Mouse (Mus musculus) adrenal gland, postnatal 10 days (tissue): ENCODE results near the gene Olfr914. TPM values are rescaled to one million over a fixed set of nuclear protein-coding genes. Genes with fewer than 3 reads are reported as not detected.

Source experiments
- DNase-seq: peaks from one replicate; pipeline ENCODE4 v3.0.0; 2021; ENCODE audit warnings: mixed read lengths
- long read RNA-seq, 2 experiments: library from polyadenylated mRNA; stranded (forward); transcript quantifications; one replicate each; pipeline ENCODE4 v2.0.0; 2021
- total RNA-seq, 2 experiments: library from RNA; stranded (reverse); gene quantifications; 2 replicates each; pipeline ENCODE4 v1.2.3; 2021

Gene Olfr914
- not detected for total RNA-seq
- long read RNA-seq, experiment 1, result 0 reads
- long read RNA-seq, experiment 2, result 0 reads

- DNase-seq, result no peak
Measured at GRCm38 (mm10) chr9:38604802-38605201, at the start of gene Olfr914. Gene Olfr914, plus strand, starts transcription at chr9:38605102.

- no peak for DNase-seq
Measured at GRCm38 (mm10) chr9:38579878-38580277, 25.0 kb upstream of the Olfr914 start, which contains the start of gene Olfr912. Gene Olfr912, plus strand, starts transcription at chr9:38580178.

GRCm38 (mm10) chr9:38591056-38591455 lies 13.8 kb upstream of the Olfr914 start:
- DNase-seq, result no peak

DNA sequence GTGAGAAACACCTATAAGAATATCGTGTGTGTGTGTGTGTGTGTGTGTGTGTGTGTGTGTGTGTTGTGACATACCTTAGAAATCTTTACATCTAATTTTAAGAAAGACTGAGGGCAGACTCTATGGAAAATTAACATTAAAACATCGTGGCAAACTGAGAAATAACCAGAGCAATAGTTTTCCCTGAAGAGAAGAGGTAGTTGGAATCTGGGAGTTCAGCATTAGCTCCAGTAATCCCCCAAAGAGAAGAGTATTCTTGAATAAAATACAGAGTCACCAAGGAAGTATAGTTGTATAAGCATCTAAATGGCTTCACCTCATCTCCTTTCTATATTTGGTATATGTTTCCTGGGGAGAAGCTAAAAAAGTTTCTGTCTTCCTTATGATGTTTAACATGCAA lies 12.4 kb upstream of the Olfr914 start, which contains the start of gene Olfr913:
Olfr913 (plus strand) TSS at position 301 of the 400 bp plus-strand sequence.
- DNase-seq, result no peak

- no peak for DNase-seq
Measured at GRCm38 (mm10) chr9:38632406-38632805, 27.5 kb downstream of the Olfr914 start.

- no peak for DNase-seq
Measured at GRCm38 (mm10) chr9:38659775-38660174, 54.9 kb downstream of the Olfr914 start, which contains the start of gene Olfr916. Gene Olfr916, minus strand, starts transcription at chr9:38659875.

Other genes with a start within 250 kb of the Olfr914 start
- gene Olfr250, start 238.2 kb upstream of the Olfr914 start, total RNA-seq, result not detected
- gene Olfr251, start 228.0 kb upstream of the Olfr914 start, total RNA-seq, result not detected
- gene Olfr147, start 203.4 kb upstream of the Olfr914 start, total RNA-seq, result not detected
- gene Olfr901, start 175.6 kb upstream of the Olfr914 start, total RNA-seq, result not detected
- not detected for gene Olfr902, start 157.4 kb upstream of the Olfr914 start, total RNA-seq
- not detected for gene Olfr904, start 142.0 kb upstream of the Olfr914 start, total RNA-seq
- gene Olfr905, start 134.0 kb upstream of the Olfr914 start, total RNA-seq, result not detected
- gene Olfr906, start 118.0 kb upstream of the Olfr914 start, total RNA-seq, result not detected
- not detected for gene Olfr907, start 109.3 kb upstream of the Olfr914 start, total RNA-seq
- gene Olfr911-ps1, start 83.5 kb upstream of the Olfr914 start, total RNA-seq, result not detected
- not detected for gene Olfr910, start 67.3 kb upstream of the Olfr914 start, total RNA-seq
- not detected for gene Olfr912, start 24.9 kb upstream of the Olfr914 start, total RNA-seq
- gene Olfr913, start 12.3 kb upstream of the Olfr914 start, total RNA-seq, result not detected
- gene Olfr916, start 54.8 kb downstream of the Olfr914 start, total RNA-seq, result not detected
- gene Olfr917, start 60.7 kb downstream of the Olfr914 start, total RNA-seq, result not detected
- gene Olfr918, start 69.5 kb downstream of the Olfr914 start, total RNA-seq, result not detected
- not detected for gene Olfr919, start 98.6 kb downstream of the Olfr914 start, total RNA-seq
- gene Vwa5a, start 113.2 kb downstream of the Olfr914 start, total RNA-seq, result 10 to 100 TPM; 33.2 to 37.9 TPM
- gene Olfr920, start 147.2 kb downstream of the Olfr914 start, total RNA-seq, result under 1 TPM; 0.09 to 0.30 TPM
- not detected for gene Olfr921, start 168.0 kb downstream of the Olfr914 start, total RNA-seq
- gene Olfr922, start 209.5 kb downstream of the Olfr914 start, total RNA-seq, result not detected
- not detected for gene Olfr923, start 221.4 kb downstream of the Olfr914 start, total RNA-seq
- not detected for gene Olfr924, start 239.3 kb downstream of the Olfr914 start, total RNA-seq
- not detected for gene Olfr26, start 250.0 kb downstream of the Olfr914 start, total RNA-seq